Mouse (Mus musculus) hindbrain, embryonic 16.5 days (tissue): ENCODE data around the gene Sptlc2. TPM values are rescaled to one million over a fixed set of nuclear protein-coding genes. Genes with fewer than 3 reads are reported as not detected.
A peak's percentile ranks its signal among the peaks of the same experiment; 100 is the strongest.

Experiments
- ATAC-seq: fragments of 200-750 bp; cut with Nextera tagmentation; 2 replicates; pipeline ENCODE4 v1.8.0; 2017; ENCODE audit warnings: moderate TSS enrichment, moderate library complexity
- H3K27ac ChIP-seq: fragments of 300-500 bp; sonication (generic); 2 replicates; pipeline ENCODE4 v1.5.1; 2014; ENCODE audit warnings: low read depth, mild to moderate bottlenecking, control low read depth, low read length, moderate library complexity
- H3K27me3 ChIP-seq: fragments of 300-500 bp; sonication (generic); replicated peaks from 2 replicates; pipeline ENCODE4 v1.6.1; 2014; ENCODE audit warnings: low read length; ENCODE audit not compliant: control insufficient read depth, insufficient read depth
- H3K36me3 ChIP-seq: fragments of 300-500 bp; sonication (generic); 2 replicates; pipeline ENCODE4 v1.6.1; 2014; ENCODE audit warnings: mild to moderate bottlenecking, low read length, moderate library complexity, mixed read lengths; ENCODE audit not compliant: control insufficient read depth, insufficient read depth
- H3K4me1 ChIP-seq: fragments of 300-500 bp; sonication (generic); 2 replicates; pipeline ENCODE4 v1.6.1; 2014; ENCODE audit warnings: low read depth, low read length; ENCODE audit not compliant: control insufficient read depth, insufficient read depth
- H3K4me2 ChIP-seq: fragments of 300-500 bp; sonication (generic); 2 replicates; pipeline ENCODE4 v1.6.1; 2014; ENCODE audit warnings: mild to moderate bottlenecking, low read length, control low read depth, moderate library complexity
- H3K4me3 ChIP-seq: fragments of 300-500 bp; sonication (generic); 2 replicates; pipeline ENCODE4 v1.5.1; 2014; ENCODE audit warnings: mild to moderate bottlenecking, low read length, control low read depth, moderate library complexity
- H3K9ac ChIP-seq: fragments of 300-500 bp; sonication (generic); 2 replicates; pipeline ENCODE4 v1.6.1; 2014; ENCODE audit warnings: low read depth, mild to moderate bottlenecking, control low read depth, low read length, moderate library complexity
- H3K9me3 ChIP-seq: fragments of 300-500 bp; sonication (generic); 2 replicates; pipeline ENCODE4 v1.6.1; 2014; ENCODE audit warnings: mild to moderate bottlenecking, low read length, moderate library complexity; ENCODE audit not compliant: control insufficient read depth
- WGBS: fragments of 180-500 bp; shearing (Covaris S2); extraction: QIAGEN DNeasy Blood & Tissue Kit; methylation state at CpG from one replicate; pipeline ENCODE4 v1.1.7; 2014; 5-methylcytosine and 5-hydroxymethylcytosine counted together
- polyA plus RNA-seq: library from polyadenylated mRNA; unstranded; fragments of >200 nt; fragmentation: Nextera tagmentation; extraction: Ambion mirVana; gene quantifications from 2 replicates; pipeline ENCODE4 v1.2.1, GENCODE M21; 2015

Sptlc2 gene
- polyA plus RNA-seq, 1 experiment from 2014 or later: 68.5 TPM

GRCm38 (mm10) chr12:87347511-87347910 lies 40.6 kb downstream of the Sptlc2 start:
- Histone ChIP-seq H3K9ac (no peak overlapping the region), H3K36me3 (peaks cover 5% of the 10 kb centered on the region)

GRCm38 (mm10) chr12:87343084-87343605 lies 45.0 kb downstream of the Sptlc2 start:
- Histone ChIP-seq H3K27ac (no peak overlapping the region), H3K9ac (no peak overlapping the region), H3K36me3 (peaks cover 7% of the 10 kb centered on the region), H3K4me1 (no peaks in the 10 kb centered on the region), H3K4me3 (no peak overlapping the region), H3K9me3 (no peaks in the 10 kb centered on the region), H3K4me2 (no peak overlapping the region), H3K27me3 (no peaks in the 10 kb centered on the region)
- no peak for ATAC-seq

More at GRCm38 (mm10) chr12:87347511-87347910, 40.6 kb downstream of the Sptlc2 start:
- Histone ChIP-seq H3K4me3 (no peak overlapping the region), H3K27ac (no peak overlapping the region), H3K9me3 (no peaks in the 10 kb centered on the region), H3K4me2 (no peak overlapping the region), H3K27me3 (no peaks in the 10 kb centered on the region), H3K4me1 (no peaks in the 10 kb centered on the region)
- WGBS: 92% methylated on average over 2 of the region's 2 CpGs
- ATAC-seq: no peak

DNA sequence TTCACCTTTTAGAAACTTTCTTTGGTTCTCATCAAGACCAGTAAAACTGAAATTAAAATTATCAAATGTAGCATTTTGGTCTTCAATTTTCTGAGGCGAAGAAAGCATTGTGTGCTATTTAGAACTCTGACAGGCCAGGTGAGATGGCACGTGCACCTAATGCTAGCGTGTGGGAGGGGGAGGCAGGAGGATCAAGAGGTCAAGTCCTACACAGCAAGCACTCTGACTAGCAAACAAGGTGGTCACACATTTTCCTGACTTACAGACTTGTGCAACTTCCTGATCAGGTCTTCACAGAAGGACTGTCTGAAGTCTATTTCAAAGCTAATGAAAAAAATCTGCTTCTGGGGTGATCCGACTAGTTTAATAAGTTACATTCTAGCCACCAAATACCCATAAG lies 50.1 kb downstream of the Sptlc2 start:
- no peak for ATAC-seq
- Histone ChIP-seq H3K4me3 (no peak overlapping the region), H3K9ac (no peak overlapping the region), H3K9me3 (no peaks in the 10 kb centered on the region), H3K27ac (no peak overlapping the region), H3K36me3 (peaks cover 2% of the 10 kb centered on the region; the same call in 1 of the 2 replicates), H3K4me1 (no peaks in the 10 kb centered on the region), H3K4me2 (no peak overlapping the region), H3K27me3 (no peaks in the 10 kb centered on the region)
- WGBS: 91% methylated on average over 4 of the region's 4 CpGs

- WGBS: 30% methylated on average over 2 of the region's 2 CpGs
- ATAC-seq: no peak
These were observed 53.3 kb downstream of the Sptlc2 start for GRCm38 (mm10) chr12:87334886-87335285.

DNA sequence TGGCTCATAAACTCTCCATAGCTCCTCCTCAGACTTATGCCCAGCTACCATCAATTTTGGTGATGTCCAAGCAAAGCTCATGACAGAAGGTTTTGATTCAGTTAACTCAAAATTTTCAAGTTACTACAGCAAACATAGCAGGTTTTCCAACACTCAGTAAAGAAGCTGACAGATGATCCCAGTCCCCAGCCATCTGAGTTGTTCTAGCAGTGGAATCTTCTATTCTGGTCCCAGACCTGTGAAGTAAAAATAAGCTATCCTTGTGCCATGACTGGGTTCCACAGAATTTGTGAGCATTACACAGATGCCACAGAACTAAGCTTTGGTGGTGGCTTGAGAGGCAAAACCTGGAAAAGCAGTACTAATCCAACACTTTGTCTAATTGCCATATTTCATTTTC lies 54.4 kb downstream of the Sptlc2 start:
- Histone ChIP-seq H3K9ac (no peak overlapping the region), H3K36me3 (no peaks in the 10 kb centered on the region), H3K27ac (no peak overlapping the region), H3K27me3 (no peaks in the 10 kb centered on the region), H3K4me1 (peaks cover 10% of the 10 kb centered on the region; the same call in 1 of the 2 replicates), H3K9me3 (no peaks in the 10 kb centered on the region), H3K4me2 (no peak overlapping the region), H3K4me3 (no peak overlapping the region)
- no peak for ATAC-seq

More at GRCm38 (mm10) chr12:87334886-87335285, 53.3 kb downstream of the Sptlc2 start:
- no peaks in the 10 kb centered on the region for H3K27me3 ChIP-seq
- no peaks in the 10 kb centered on the region for H3K9me3 ChIP-seq
- no peak overlapping the region for H3K9ac ChIP-seq
- H3K4me3 ChIP-seq: no peak overlapping the region
- no peak overlapping the region for H3K4me2 ChIP-seq
- H3K27ac ChIP-seq: no peak overlapping the region
- H3K4me1 ChIP-seq: peaks cover 10% of the 10 kb centered on the region; the same call in 1 of the 2 replicates
- no peaks in the 10 kb centered on the region for H3K36me3 ChIP-seq

GRCm38 (mm10) chr12:87332511-87332910 lies 55.6 kb downstream of the Sptlc2 start:
- Histone ChIP-seq H3K4me2 (no peak overlapping the region), H3K27ac (no peak overlapping the region), H3K4me3 (no peak overlapping the region), H3K9me3 (no peaks in the 10 kb centered on the region), H3K4me1 (peaks cover 10% of the 10 kb centered on the region), H3K27me3 (no peaks in the 10 kb centered on the region), H3K36me3 (no peaks in the 10 kb centered on the region), H3K9ac (no peak overlapping the region)
- 85% methylated on average over 4 of the region's 4 CpGs for WGBS
- no peak for ATAC-seq

- ATAC-seq: no peak
- H3K9ac ChIP-seq: no peak overlapping the region
- no peaks in the 10 kb centered on the region for H3K9me3 ChIP-seq
- H3K27me3 ChIP-seq: no peaks in the 10 kb centered on the region
- no peak overlapping the region for H3K27ac ChIP-seq
- peaks cover 10% of the 10 kb centered on the region for H3K4me1 ChIP-seq
- WGBS: 34% methylated on average over 5 of the region's 5 CpGs
- no peaks in the 10 kb centered on the region for H3K36me3 ChIP-seq
- no peak overlapping the region for H3K4me3 ChIP-seq
- no peak overlapping the region for H3K4me2 ChIP-seq
These were observed 56.2 kb downstream of the Sptlc2 start for GRCm38 (mm10) chr12:87331908-87332307.

DNA sequence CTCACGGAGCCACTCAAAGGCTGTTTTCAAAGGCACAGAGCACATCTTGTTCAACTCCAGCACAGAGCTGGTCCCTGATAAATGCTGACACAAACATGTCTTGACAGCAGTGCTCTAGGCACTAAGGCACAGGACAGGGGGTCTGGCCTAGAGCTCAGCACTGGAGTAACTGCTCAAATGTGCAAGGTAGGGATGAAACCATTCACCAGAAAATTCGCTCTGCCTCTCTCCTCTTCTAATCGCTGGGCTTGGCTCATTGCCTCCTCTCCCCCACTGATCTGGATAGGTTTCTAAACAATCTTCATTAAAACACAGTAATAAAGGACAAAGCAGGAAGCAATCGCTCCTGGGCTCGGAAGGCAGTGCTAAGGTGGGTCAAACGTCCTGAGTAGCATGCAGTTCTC lies 57.1 kb downstream of the Sptlc2 start:
- H3K36me3 ChIP-seq: no peaks in the 10 kb centered on the region
- 38% methylated on average over 6 of the region's 6 CpGs for WGBS
- H3K9ac ChIP-seq: no peak overlapping the region
- no peak overlapping the region for H3K4me3 ChIP-seq
- no peak overlapping the region for H3K4me2 ChIP-seq
- peaks cover 10% of the 10 kb centered on the region for H3K4me1 ChIP-seq
- H3K27ac ChIP-seq: 0 out of 2 replicates have a peak overlapping the region, but pooled peaks have one; percentile 24
- no peaks in the 10 kb centered on the region for H3K9me3 ChIP-seq
- no peaks in the 10 kb centered on the region for H3K27me3 ChIP-seq
- ATAC-seq: peak; percentile 76

- H3K27me3 ChIP-seq: no peaks in the 10 kb centered on the region
- no peak for ATAC-seq
- H3K9me3 ChIP-seq: no peaks in the 10 kb centered on the region
- no peak overlapping the region for H3K9ac ChIP-seq
- H3K27ac ChIP-seq: no peak overlapping the region
- no peak overlapping the region for H3K4me2 ChIP-seq
- 68% methylated on average over 2 of the region's 2 CpGs for WGBS
- peaks cover 10% of the 10 kb centered on the region for H3K4me1 ChIP-seq
- H3K36me3 ChIP-seq: no peaks in the 10 kb centered on the region
- no peak overlapping the region for H3K4me3 ChIP-seq
These were observed 57.9 kb downstream of the Sptlc2 start for GRCm38 (mm10) chr12:87330213-87330612.

- no peak overlapping the region for H3K4me3 ChIP-seq
- peaks cover 10% of the 10 kb centered on the region for H3K4me1 ChIP-seq
- H3K9ac ChIP-seq: no peak overlapping the region; the same call in 1 of the 2 replicates
- WGBS: 24% methylated on average over 4 of the region's 4 CpGs
- no peaks in the 10 kb centered on the region for H3K27me3 ChIP-seq
- H3K4me2 ChIP-seq: no peak overlapping the region
- H3K9me3 ChIP-seq: no peaks in the 10 kb centered on the region
- no peaks in the 10 kb centered on the region for H3K36me3 ChIP-seq
- no peak overlapping the region for H3K27ac ChIP-seq
- ATAC-seq: no peak
These were observed 60.1 kb downstream of the Sptlc2 start for GRCm38 (mm10) chr12:87328025-87328424.
